Mouse (Mus musculus) stomach, embryonic 14.5 days (tissue): ENCODE measurements around the gene Gm7903. TPM values are rescaled to one million over a fixed set of nuclear protein-coding genes. Genes with fewer than 3 reads are reported as not detected.

Source experiments
- polyA plus RNA-seq: library from polyadenylated mRNA; unstranded; fragments of >200 nt; fragmentation: Nextera tagmentation; extraction: Ambion mirVana; gene quantifications from 2 replicates; pipeline ENCODE4 v1.2.1, GENCODE M21; 2014

The Gm7903 gene
- polyA plus RNA-seq, 1 experiment from 2014 or later: not detected

Other genes starting within 250 kb of the Gm7903 start
- gene Tceal6, start 223.1 kb upstream of the Gm7903 start, polyA plus RNA-seq: 0.57 and 0.90 TPM in 2 replicates
- gene Pramel3, start 131.5 kb upstream of the Gm7903 start, polyA plus RNA-seq: not detected in 2 replicates
- not detected in 2 replicates for gene Gm5128, start 60.6 kb upstream of the Gm7903 start, polyA plus RNA-seq
- not detected in 2 replicates for gene AV320801, start 60.8 kb downstream of the Gm7903 start, polyA plus RNA-seq
- gene Nxf7, start 164.9 kb downstream of the Gm7903 start, polyA plus RNA-seq: not detected in 2 replicates
- gene Prame, start 193.9 kb downstream of the Gm7903 start, polyA plus RNA-seq: not detected in 2 replicates